Mouse (Mus musculus) small intestine, adult 2 months (tissue): ENCODE measurements around the gene Ndufaf8.

Experiments used
- CTCF ChIP-seq: fragments of 200-500 bp; IDR thresholded peaks from 2 replicates; pipeline ENCODE4 v1.5.1; 2012; ENCODE audit warnings: low read depth, mild to moderate bottlenecking, control low read depth, inconsistent platforms, low read length, moderate library complexity, mixed read lengths; ENCODE audit not compliant: insufficient replicate concordance, insufficient read length; ENCODE audit errors: extremely low read depth
- POLR2A ChIP-seq: fragments of 200-500 bp; IDR thresholded peaks from 2 replicates; pipeline ENCODE4 v1.6.1; 2012; ENCODE audit warnings: low read depth, mild to moderate bottlenecking, control low read depth, inconsistent platforms, low read length, moderate library complexity

- TF ChIP-seq POLR2A (no peak), CTCF (peak; percentile 57; the same call in 1 of the 2 replicates)
Observed at GRCm38 (mm10) chr11:120101036-120101435, 2.3 kb downstream of the Ndufaf8 start.
